Comparison of ENCODE assay signal across 7 mouse cellular contexts in the genomic region with DNA sequence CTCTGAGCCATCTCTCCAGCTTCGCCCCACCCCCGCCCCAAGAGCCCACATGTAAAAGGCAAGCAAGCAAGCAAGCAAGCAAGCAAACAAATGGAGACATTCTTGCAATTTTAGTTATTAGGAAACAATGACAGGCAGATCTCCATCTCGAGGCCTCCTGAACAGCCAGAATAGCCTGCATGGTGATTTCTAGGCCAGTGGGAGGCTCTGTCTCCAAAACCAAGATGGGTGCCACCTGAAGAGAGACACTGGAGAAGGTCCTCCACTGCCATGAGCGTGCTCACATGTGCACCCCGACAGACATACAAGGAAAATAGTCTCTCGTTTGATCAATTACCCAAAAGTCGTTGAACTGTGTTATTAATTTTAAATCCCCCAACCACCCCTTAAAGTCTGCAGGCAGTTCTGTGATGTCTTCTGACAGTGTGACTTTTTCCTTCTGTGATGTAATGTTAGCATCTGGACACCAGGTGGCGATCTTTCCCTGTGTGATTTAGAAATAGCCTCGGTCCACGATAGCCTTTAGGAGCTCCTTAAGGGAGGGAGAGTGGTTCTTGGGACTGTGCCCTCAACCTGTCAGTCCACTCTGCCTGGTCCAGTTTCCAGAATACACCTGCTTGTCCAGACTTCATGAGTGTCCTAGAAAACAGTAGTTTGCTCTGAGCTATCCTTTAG. TPM values are rescaled to one million over a fixed set of nuclear protein-coding genes. Genes with fewer than 3 reads are reported as not detected.
DNase-seq lines count a peak whose midpoint lies in the region; TF ChIP-seq lines count a peak whose summit lies in the region.

No protein-coding gene starts in this region.

- no peak for TF ChIP-seq EP300 in CH12.LX (IDR thresholded peaks at IDR 0.05; ENCODE audit: low read length)

- DNase-seq in CH12.LX (ENCODE audit: extremely low read depth) (peak; percentile 72), R1 (ENCODE audit: low read depth, low spot score) (peak; percentile 71)
- peak; percentile 58 to 72 for DNase-seq in heart, postnatal 14 days
- peak; percentile 63 to 71 for DNase-seq in kidney, postnatal 4 days
- DNase-seq in lung, postnatal 14 days: peak; percentile 72
- DNase-seq in retina, postnatal 7 days (ENCODE audit: low read depth, low spot score): peak; percentile 58

- H3K9ac ChIP-seq in CH12.LX (ENCODE audit: insufficient read depth, low read depth): no peak overlapping the region

- TF ChIP-seq RAD21 in CH12.LX (IDR thresholded peaks at IDR 0.05; ENCODE audit: low read depth, low read length): peak; percentile 91

- no peak overlapping the region for H3K27ac ChIP-seq in CH12.LX (ENCODE audit: insufficient read depth, low read depth)
- H3K27ac ChIP-seq in cortical plate, adult 2 months (ENCODE audit: insufficient read depth, low read length): no peak overlapping the region

- H3K4me1 ChIP-seq in CH12.LX (ENCODE audit: control insufficient read depth in 1 of 2, insufficient read depth in 2 of 2): peaks cover 2 to 7% of the 10 kb centered on the region in 2 experiments; a peak in 2 of 4 replicates
- no peaks in the 10 kb centered on the region for H3K4me1 ChIP-seq in cortical plate, adult 2 months (ENCODE audit: control insufficient read depth, insufficient read depth, low read length)

- dilution Hi-C loops in CH12.LX (cut with MboI; ENCODE audit: extremely low pct_ligation_motif_present, extremely low pct_unique_long_range_greater_than_20kb, low sequenced_read_pairs): no loop called here

- no peaks in the 10 kb centered on the region for H3K79me2 ChIP-seq in CH12.LX (replicated peaks; ENCODE audit: control insufficient read depth, extremely low read depth, insufficient read depth, poor library complexity, severe bottlenecking)

- no peaks in the 10 kb centered on the region for H3K36me3 ChIP-seq in CH12.LX (replicated peaks in 1 of 2; ENCODE audit: control insufficient read depth in 1 of 2, insufficient read depth in 1 of 2, low read length in 1 of 2)

- H3K4me3 ChIP-seq in CH12.LX (replicated peaks in 1 of 3; ENCODE audit: low read depth in 2 of 3, low read length in 2 of 3, poor library complexity in 1 of 3): no peak overlapping the region
- H3K4me3 ChIP-seq in cortical plate, adult 2 months (ENCODE audit: insufficient read depth, low read length): no peak overlapping the region

- no peak overlapping the region; the same call in 1 of the 2 replicates for H3K4me2 ChIP-seq in CH12.LX (ENCODE audit: insufficient read depth, low read depth, poor library complexity, severe bottlenecking)

- peak; percentile 85 to 88 for TF ChIP-seq CTCF in CH12.LX (conservative IDR thresholded peaks at IDR 0.05 in 1 of 2, IDR thresholded peaks at IDR 0.05 in 1 of 2; ENCODE audit: low read depth in 2 of 2, low read length in 2 of 2)
- TF ChIP-seq CTCF in cortical plate, adult 2 months (IDR thresholded peaks at IDR 0.05; ENCODE audit: extremely low read depth, insufficient read depth, low read length): peak; percentile 86

- no peaks in the 10 kb centered on the region for H3K9me3 ChIP-seq in CH12.LX (replicated peaks; ENCODE audit: low read length)

- in situ Hi-C loops in CH12.LX (cut with MboI; ENCODE audit: low pct_ligation_motif_present, low pct_unique_long_range_greater_than_20kb, low sequenced_read_pairs): loop anchor here (5.0 to 10.0 kb wide), 3 partner anchors 124 to 351 kb away; no protein-coding TSS in a partner anchor

- intact Hi-C loops in heart, postnatal 14 days (cut with DNase I): loop anchor here (1.0 to 2.0 kb wide), 4 partner anchors 33 to 357 kb away; no protein-coding TSS in a partner anchor

- no peak for TF ChIP-seq POLR2A in CH12.LX (IDR thresholded peaks at IDR 0.05; ENCODE audit: low read depth, low read length)
- TF ChIP-seq POLR2A in cortical plate, adult 2 months (IDR thresholded peaks at IDR 0.05; ENCODE audit: extremely low read depth, insufficient read depth, low read length): no peak

- no peaks in the 10 kb centered on the region for H3K27me3 ChIP-seq in CH12.LX (replicated peaks)

TF ChIP-seq in CH12.LX, 34 proteins besides CTCF, POLR2A, EP300 and RAD21:
- TF ChIP-seq ELF1 (IDR thresholded peaks at IDR 0.05; ENCODE audit: low read depth, low read length) (no peak), ETS1 (conservative IDR thresholded peaks at IDR 0.05; ENCODE audit: low read depth, low read length) (no peak), MAX (IDR thresholded peaks at IDR 0.05; ENCODE audit: low read length) (no peak), E2F4 (IDR thresholded peaks at IDR 0.05; ENCODE audit: insufficient replicate concordance, low read depth, low read length) (no peak), USF2 (conservative IDR thresholded peaks at IDR 0.05; ENCODE audit: low read depth, low read length) (no peak), SMC3 (IDR thresholded peaks at IDR 0.05; ENCODE audit: low read depth, low read length) (peak; percentile 94), NRF1 (IDR thresholded peaks at IDR 0.05; ENCODE audit: low read depth, low read length) (no peak), POLR2AphosphoS2 (IDR thresholded peaks at IDR 0.05; ENCODE audit: low read depth, low read length) (no peak), ZC3H11A (IDR thresholded peaks at IDR 0.05; ENCODE audit: low read depth, low read length) (peak; percentile 86), PAX5 (IDR thresholded peaks at IDR 0.05; ENCODE audit: low read length) (no peak), ZNF384 (IDR thresholded peaks at IDR 0.05; ENCODE audit: low read depth, low read length) (no peak), NELFE (IDR thresholded peaks at IDR 0.05; ENCODE audit: low read depth, low read length) (no peak), MYC (IDR thresholded peaks at IDR 0.05; ENCODE audit: low read depth, low read length) (0 out of 2 replicates have a peak, but pooled peaks have one; percentile 49), USF1 (IDR thresholded peaks at IDR 0.05; ENCODE audit: low read depth, low read length) (no peak)
TF ChIP-seq in CH12.LX: peak in this region for 3.

RNA-seq across cellular contexts. Expression of a gene that starts 6.1 kb away (rescaled TPM):
- total RNA-seq in CH12.LX (2012; rRNA removed) (24.7 and 25.8 TPM in 2 replicates), CH12.LX (2014; rRNA removed) (25.5 and 26.8 TPM in 2 replicates)
- polyA plus RNA-seq in CH12.LX (2012; ENCODE audit: insufficient read length, low read depth): 24.2 and 29.5 TPM in 2 replicates
- polyA plus RNA-seq in cortical plate, adult 2 months (2012; rRNA removed): 99.5 and 109 TPM in 2 replicates
- total RNA-seq in heart, postnatal 14 days (2021): 10 to 100 TPM; 30.3 to 32.7 TPM
